Mouse (Mus musculus): ENCODE measurements around the gene Cables2.
A peak's percentile ranks its signal among the peaks of the same experiment; 100 is the strongest.

Cables2 gene

DNA sequence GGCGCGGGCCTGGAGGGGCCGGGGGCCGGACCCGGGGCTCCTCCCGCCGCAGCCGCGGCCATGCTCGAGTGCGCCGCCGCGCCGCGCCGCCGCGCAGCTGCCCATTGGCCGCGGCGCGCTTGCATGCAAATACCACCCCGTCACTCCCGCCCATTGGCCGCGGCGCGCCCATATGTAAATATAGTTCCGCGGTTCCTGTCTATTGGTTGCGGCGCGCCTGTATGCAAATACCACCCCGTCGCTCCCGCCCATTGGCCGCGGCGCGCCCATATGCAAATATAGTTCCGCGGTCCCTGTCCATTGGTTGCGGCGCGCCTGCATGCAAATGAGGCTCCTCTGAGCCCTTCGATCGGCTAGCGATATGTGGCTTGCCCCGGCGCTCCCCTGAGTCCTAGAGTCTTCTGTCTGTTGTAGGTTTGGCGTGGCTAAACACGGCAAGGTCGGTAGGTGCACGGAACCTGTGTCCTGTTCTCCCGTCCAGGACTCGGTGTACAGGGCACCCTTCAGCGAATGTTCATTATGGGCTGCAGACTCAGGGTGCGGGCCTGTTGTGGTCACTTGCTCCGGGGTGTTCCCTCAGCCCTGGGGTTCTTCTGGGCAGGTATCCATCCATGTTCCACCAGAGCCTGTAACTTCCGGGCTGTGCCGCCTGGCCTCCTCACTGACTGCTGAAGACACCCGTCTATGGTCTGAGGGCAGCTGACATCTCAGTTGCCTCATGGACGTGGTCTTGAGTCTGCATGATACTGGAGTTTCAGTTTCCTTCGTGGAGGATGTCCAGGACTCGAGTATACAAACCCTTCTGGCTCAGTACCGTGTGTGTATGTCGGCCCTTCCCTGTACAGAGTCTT is at the start of gene Cables2:
Cables2 (minus strand) TSS at position 103 of the 851 bp plus-strand sequence.
- DNase-seq (ENCODE audit: extremely low spot score): peak; percentile 92

DNA sequence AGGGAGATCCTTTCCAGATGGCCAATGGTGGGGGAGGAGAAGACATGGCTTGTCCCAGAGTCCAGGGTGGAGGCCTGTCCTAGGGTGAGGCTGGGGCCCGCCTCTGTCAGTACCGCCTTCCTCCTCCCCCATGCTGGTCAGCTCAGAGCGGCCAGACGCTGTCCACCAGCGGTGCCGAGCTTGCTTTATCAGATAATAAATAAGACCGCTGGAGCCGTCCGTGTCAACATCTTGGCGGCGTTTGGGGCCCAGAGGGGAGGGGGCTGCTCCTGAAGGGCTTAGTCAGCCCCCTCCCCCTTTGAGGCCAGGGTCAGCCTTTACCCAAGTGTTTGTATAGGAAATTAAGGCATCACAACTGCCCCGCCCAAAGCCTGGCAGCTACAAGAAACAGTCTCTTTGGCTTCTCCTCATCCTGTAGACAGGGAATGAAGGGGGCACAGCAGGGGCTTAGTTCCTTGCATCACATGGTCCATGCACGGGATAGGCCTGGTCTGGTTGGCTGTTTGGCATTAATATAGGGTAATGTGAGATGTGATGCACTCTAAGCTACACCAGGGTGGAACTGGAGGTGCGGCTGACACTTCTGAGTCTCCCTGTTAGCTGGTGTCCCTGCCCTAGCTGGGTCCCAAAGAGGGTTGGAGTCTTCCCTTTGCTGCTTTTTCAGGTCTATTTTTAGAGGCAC is 49.5 kb upstream of the Cables2 start:
- peak; percentile 44 for DNase-seq (ENCODE audit: extremely low spot score)

DNA sequence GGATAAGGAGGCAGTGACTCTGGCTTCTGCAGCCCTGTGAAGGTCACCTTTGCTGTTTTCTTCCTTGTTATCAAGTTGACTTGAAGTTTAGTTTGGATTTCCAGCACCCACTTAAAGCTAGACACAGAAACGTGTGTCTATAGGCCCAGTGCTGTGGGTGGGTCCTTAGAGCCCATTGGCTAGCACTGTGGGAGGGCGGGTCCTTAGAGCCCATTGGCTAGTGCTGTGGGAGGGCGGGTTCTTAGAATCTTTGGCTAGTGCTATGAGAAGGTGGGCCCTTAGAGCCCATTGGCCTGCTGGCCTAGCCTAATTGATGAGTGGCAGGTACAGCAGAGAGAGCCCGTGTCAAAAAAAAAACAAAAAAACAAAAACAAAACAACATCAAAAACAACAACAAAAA is 46.9 kb upstream of the Cables2 start:
- DNase-seq (ENCODE audit: extremely low spot score): no peak

DNA sequence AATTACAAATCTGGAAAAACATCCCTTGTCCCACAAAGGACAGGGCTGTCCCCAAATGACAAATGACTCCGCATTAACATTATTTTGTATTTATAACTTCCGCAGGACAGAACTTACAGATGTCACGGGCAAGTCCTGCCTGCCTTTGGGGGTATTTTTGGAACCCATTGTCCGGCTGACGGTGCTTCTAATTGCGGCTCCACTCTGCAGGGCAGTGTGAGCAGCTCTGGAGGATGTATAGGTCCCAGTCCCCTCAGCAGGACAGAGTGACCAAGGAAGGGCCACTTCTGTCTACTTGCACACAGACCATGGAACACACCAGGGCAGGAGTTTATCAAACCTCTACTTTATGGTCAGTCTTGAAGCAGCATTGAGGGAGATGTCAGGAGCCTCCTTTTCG is 44.3 kb upstream of the Cables2 start:
- DNase-seq (ENCODE audit: extremely low spot score): no peak

DNA sequence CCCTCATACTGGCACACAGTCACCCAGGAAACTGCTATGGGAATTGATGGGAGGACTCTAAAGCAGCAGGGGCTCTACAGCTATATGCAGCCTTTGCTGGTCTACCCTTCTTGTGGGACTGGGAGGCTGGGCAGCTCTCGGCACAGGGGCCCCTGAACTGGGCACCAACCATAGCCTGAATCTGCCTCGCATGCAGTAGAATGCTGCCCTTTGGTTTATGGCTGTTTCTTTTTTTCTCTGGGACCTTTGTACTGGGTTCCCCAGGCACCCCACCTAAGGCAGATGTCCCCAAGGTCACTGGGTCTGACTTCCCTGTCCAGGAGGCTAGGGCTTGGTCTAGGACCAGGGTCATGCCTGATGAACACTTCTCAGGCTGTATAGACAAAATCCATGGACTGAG is 41.0 kb upstream of the Cables2 start:
- no peak for DNase-seq (ENCODE audit: extremely low spot score)

DNA sequence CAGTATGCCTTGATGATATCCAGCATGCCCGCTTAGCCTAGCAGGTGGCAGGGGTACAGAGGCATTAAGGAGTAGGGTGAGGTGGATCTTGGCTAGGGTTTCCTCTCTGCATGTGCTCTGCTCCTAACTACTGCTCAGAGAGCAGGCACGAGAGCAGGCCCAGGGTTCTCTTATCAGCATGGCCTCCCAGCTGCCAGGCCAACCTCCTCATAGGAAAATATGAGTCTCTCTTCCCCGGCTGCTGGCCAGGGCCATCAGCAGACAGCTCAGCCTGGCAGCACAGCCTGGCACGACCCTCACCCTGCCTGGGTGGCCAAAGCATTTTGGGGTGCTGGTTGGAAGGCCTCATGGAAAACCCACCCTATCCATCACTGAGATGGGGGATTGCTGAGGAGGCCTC is 37.9 kb upstream of the Cables2 start:
- no peak for DNase-seq (ENCODE audit: extremely low spot score)

DNA sequence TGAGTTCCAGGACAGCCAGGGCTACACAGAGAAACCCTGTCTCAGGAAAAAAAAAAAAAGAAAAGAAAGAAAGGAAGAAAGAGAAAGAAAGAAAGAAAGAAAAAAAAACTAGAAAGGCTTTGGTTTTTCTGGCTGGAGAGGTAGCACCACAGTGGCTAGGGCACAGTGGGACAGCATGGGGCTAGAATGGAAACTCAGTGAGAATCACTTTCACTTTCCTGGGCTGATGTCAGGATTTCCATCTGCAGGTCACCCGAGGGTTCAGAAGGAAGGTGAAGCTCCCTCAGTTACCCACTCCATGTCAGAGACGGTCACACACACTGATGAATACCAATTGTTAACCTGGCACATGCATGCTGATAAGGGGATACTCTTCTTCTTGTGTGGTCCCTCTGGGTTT is 34.4 kb upstream of the Cables2 start:
- DNase-seq (ENCODE audit: extremely low spot score): no peak

DNA sequence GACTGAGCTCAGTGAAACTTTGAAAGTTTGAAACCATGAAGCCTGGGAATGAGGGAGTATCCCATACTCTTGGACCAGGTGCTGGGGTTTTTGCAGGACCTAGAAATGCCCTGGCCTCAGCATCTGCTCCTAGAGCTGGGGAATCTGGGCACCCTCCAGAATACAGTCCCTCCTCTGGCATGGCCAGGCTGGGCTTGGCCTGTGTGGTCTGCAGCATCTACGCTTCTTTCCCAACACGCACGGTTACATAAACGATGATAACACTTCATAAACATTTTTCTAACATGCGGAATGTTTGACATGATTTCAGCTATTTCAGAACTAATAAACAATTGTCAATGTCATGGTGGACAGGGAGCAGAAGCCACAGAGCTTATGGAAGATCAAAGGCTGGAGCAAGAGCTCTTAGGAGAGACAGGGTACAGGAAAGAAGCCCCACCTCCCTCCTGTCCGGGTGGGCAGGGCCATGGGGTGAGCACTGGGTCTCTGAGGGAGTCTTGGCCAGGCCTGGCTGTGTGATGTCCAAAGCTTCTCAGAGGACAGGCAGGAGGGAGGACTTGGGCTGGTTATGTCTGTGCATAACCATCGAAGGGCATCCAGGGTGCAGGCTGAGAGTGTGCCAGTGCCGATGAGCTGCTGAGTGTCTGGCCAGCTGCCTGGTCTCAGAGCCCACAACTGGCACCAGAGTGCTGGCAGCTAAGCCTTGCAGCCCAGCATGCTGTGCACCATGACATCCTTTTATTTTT is 33.3 kb upstream of the Cables2 start:
- no peak for DNase-seq (ENCODE audit: extremely low spot score)

DNA sequence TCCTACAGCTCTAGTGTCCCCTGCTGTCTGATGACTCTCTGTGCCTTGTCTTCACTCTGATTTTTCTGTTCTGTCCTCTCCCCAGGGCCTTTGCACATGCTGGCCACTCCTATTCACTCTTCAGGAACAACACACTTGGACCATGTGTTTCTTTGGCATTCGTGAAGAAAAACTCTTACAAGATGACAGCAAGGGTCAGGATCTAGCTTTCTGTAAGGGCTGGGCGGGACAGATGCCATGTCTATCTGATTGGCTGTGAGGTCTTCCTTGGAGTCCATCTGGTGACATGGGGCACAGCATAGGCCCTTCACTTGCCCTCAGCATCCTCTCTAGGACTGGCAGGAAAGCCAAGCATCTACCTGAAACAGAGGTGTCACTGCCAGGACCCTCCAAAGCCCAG is 32.7 kb upstream of the Cables2 start:
- DNase-seq (ENCODE audit: extremely low spot score): no peak

DNA sequence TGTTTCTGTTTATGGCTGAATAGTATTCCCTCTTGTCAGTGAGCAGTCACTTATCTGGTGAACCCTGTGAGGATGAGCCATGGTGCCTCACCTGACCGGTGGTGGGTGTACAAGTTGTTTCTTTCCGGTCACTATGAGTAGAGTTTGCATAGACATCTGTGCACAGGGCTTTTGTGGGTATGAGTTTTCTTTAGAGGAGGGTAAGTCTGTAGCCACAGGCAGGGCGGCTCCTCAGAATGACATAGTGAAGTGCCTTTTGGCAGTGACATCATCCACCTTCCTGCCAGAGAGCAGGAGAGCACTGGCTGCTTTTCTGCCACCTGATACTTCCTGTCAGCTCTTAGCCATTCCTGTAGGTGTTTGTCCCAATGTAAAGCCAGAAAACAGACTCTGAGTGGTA is 32.2 kb upstream of the Cables2 start:
- no peak for DNase-seq (ENCODE audit: extremely low spot score)

DNA sequence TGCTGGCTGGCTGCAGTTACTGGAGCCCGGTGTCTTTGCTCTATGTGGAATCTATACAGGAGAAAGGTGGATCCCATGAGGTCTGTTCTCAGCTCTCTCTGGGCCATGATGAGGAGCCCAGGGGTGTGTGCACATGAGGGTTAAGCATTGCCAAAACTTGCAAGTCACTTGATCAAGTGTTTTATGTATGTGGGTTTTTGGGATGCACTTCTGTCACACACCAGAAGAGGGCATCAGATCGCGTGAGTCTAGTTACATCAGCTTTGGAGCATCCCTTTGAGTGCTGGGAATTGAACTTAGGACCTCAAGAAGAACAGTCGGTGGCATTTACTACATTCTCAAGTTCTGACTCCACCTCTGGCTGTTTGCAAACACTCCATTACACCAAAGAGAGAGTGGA is 31.3 kb upstream of the Cables2 start:
- no peak for DNase-seq (ENCODE audit: extremely low spot score)

DNA sequence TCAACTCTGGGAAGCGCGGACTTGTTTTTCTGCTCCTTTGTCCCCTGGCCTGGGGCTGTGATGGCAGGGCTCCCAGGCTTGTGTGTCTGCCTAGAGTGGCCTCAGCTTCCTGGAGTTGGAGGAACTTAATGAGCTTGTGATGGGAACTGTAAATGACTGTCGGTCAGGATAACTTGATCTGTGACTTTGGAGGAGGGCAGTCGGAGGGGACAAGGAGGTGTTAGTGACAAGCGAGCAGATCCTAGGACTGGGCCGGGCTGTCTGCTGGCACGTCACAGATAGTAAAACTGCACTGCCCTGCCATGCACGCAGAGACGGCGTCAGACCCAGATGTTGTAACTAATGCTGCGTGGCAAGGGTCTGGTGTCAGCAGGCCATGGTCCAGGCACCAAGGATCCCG is 30.2 kb upstream of the Cables2 start:
- no peak for DNase-seq (ENCODE audit: extremely low spot score)

DNA sequence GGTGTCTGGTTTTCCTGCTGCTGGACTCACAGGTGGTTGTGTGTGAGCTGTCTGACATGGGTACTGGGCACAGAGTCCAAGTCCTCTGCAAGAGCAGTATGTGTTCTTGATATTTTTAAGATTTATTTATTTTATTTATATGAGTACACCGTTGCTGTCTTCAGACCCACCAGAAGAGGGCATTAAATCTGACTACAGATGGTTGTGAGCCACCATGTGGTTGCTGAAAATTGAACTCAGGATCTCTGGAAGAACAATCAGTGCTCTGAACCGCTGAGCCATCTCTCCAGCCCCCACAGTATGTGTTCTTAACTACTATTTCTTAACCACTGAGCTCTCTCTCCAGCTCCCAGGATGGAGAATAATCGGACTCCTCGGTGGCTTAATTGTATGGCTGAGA is 28.9 kb upstream of the Cables2 start:
- DNase-seq (ENCODE audit: extremely low spot score): no peak

DNA sequence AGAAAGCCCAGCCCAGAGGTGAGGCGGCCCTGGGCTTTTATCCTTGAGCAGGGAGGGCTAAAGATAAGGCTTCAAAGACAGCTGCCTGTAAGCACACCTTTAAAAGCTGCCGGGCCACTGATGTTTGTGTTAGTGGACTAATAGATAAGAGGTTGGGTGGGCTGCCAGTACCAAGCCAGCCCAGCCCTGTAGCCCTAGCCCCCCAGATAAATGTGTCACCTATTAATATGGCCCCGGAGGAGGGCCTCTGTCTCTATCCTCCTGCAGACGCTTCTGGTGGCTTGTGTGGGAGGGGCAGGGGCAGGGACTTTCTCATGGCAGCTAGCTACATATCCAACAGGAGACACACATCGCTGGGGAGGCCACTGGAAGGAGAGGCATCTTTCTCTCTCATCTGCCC is 27.5 kb upstream of the Cables2 start:
- DNase-seq (ENCODE audit: extremely low spot score): no peak

DNA sequence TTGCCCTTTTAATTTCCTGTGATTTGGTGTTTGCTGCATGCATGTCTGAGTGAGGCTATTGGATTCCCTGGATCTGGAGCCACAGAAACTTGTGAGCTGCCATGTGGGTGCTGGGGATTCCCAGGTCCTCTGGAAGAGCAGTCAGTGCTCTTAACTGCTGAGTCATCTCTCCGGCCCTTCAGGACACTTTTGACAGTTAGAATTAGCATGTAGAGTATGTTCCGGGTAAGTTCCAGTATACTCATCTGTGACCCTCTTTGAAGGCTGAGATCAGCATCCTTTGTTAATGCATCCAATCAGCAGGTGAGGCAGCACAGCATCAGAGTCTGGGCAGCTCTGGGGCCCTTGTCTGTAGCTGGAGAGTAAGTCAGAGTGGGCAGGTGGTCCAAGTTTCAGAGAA is 27.0 kb upstream of the Cables2 start:
- no peak for DNase-seq (ENCODE audit: extremely low spot score)

DNA sequence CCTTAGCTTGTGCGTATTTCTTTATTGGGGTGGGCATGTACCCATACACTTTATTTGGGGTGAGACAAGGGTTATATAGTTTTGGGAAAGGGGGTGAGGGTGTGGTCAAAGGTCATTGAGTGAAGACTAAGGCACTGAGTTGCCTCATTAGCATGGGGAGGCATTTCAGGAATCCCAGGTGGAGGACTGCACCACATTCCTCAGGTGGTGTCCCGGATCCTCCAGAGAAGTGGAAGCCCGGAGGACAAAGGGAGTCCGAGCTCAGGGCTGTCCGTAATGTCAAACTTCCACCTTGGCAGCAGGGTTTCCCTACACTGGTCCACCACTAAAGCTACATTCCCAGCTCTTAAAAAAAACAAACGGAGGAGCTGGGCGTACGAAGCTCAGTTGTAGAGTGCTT is 19.6 kb upstream of the Cables2 start:
- no peak for DNase-seq (ENCODE audit: extremely low spot score)

DNA sequence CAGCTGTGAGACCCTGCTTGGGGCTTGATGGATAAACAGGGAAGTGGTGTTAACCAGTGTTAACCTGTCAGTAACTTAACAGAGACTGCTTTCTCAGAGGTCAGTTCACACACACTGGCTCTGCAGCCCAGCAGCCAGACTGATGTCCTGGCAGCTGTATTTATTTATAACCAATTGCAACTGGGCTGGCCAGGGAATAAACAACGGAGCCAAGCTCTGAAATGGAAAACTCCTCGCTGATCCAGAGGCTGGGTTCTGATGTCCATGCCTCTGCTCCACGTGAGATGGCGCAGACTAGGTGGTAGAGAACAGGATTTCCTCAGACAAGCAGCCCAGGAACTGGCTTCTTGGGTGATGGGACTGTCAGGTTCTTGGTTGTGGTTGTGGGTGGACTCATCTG is 18.7 kb upstream of the Cables2 start:
- DNase-seq (ENCODE audit: extremely low spot score): no peak

DNA sequence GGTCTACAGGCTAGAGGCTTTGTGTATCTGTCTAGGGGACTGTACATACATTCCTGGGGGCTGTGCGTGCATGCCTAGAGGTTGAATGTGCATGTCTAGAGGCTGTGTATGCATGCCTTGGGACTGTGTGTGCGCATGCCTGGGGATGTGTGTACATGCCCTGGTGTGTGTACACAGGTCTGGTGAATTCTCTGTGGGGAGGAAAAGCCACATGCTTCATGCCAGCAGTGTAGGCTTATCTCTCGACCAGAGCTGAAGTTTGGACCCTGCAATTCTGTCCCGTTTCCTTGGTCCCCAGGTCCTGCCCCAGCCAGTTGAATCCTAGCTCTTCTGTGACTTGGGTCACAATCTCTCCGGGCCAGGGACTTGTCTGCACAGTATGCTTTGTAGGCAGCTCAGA is 18.3 kb upstream of the Cables2 start:
- no peak for DNase-seq (ENCODE audit: extremely low spot score)

DNA sequence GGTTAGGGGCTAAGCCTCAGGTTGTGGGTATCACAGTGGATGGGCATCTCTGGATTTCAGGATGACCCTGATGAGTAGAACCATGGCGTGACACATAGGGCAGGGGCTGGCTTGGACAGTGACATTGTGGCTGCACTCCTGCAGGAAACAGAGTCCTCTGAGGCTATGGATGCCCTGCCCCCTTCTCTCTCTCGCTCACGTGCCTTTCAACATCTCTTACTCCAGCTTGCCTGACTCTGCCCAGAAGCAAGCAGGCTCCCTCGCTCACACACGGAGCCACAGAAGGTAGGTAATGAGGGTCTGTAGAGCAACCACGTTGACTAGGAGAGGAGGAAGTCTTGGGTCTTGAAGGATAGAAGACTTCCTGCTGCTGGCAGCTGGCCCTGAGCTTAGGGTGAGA is 17.2 kb upstream of the Cables2 start:
- no peak for DNase-seq (ENCODE audit: extremely low spot score)

DNA sequence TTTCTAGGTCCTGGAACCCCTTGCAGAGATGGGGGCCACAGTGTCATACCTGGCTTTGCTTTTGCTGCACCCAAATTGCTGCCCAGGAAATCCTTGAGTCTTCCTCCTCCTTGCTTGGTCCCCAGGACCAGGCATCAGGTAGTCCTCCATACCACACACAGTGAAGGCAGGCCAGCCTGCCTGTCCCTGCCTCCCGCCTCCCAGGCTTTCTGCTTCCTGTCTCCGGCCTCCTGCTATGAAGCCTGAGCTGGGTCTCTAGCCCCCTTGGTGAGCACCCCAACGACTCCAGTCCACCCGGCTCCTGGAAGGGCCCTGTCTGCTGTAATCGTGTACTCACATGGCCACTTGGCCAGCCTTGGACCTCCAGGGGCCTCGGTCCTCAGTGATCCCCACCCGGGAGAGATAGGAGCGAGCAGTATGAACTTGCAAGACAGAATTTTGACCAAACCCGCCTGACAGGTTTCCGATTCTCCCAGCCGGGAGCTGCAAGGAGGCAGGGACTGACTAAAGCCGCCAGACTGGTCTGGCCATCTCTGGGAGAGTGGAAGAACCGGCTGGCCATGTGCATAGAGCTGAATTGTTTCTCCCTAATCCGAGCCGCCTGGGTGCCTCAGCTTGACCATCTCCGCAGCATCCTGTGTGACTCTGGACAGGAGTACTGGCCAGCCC is 16.3 kb upstream of the Cables2 start, which contains the start of gene Rbbp8nl:
Rbbp8nl (minus strand) TSS at position 440 of the 669 bp plus-strand sequence.
- DNase-seq (ENCODE audit: extremely low spot score): peak; percentile 59

DNA sequence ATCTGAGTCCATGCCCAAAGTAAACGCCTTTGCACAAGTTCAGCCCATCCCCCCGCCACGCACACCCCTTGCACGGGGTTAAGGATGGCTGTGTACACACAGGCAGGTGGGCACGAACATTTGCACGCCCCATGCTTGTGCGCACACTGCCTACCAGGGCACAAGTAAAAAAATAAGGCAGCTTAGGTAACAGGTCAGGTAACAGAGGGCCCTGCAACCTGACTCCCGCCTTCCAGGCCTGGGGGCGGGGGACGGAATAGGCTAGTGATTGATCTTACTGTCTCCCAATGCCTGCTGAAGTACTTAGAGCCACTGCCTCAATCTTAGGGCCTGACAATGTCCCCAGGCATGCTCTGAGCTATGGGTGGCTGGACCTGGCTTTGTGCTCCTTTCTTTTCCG is 15.7 kb upstream of the Cables2 start:
- DNase-seq (ENCODE audit: extremely low spot score): peak; percentile 32

DNA sequence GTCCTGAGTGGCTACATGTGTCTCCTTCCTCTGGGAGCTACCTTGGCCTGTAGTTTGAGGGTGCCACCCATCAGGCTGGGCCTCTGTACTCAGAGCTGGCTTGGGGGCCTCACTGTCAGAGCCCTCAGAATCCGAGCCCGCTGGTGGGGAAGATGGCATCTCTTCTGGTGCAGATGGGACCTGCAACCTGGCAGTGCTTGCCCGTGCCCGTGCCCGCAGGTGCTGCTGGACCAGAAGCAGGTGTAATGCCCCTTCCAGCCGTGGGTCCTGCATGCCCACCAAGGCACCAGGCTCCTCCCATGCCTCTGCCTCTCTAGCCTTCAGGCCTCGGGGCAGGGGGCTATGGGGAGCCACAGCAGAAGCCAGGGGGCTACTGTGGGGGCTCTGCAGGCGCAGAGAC is 6.0 kb upstream of the Cables2 start:
- DNase-seq (ENCODE audit: extremely low spot score): no peak
